Mouse (Mus musculus) MEL (cell line): ENCODE data around the gene Zfp931. TPM values are rescaled to one million over a fixed set of nuclear protein-coding genes. Genes with fewer than 3 reads are reported as not detected.

Experiments
- polyA plus RNA-seq, 2 experiments: library from polyadenylated mRNA; stranded (reverse) in 1 of 2; unstranded in 1 of 2; fragments of >175 nt in 1 of 2; fragments of >200 nt in 1 of 2; gene quantifications; 2 replicates each; pipeline versions ENCODE4 v1.2.1 to v1.2.4; 2012; ENCODE audit warnings: low replicate concordance in 2 of 2, low read depth in 1 of 2; ENCODE audit not compliant: insufficient read length in 2 of 2, insufficient read depth in 1 of 2, missing spikeins in 1 of 2
- total RNA-seq: library from RNA; depleted of rRNA; stranded (reverse); fragments of 300-350 nt; gene quantifications from 2 replicates; pipeline ENCODE4 v1.2.3, GENCODE M21; 2012; rRNA removed

The Zfp931 gene
- total and polyA plus RNA-seq, 3 experiments: 0.15 TPM; not detected in 2

Other genes with a start within 250 kb of the Zfp931 start
- 19.3 and 23.9 TPM in 2 replicates for gene Gm14325, start 238.1 kb downstream of the Zfp931 start, total RNA-seq
- 1,000 to 10,000 TPM in 1 of 2 experiments, 1 to 10 TPM in 1; 6.6 to 3,002 TPM for gene Gm14325, start 238.1 kb downstream of the Zfp931 start, polyA plus RNA-seq
- not detected in 2 replicates for gene Gm14327, start 181.4 kb downstream of the Zfp931 start, total RNA-seq
- gene Gm14327, start 181.4 kb downstream of the Zfp931 start, polyA plus RNA-seq: not detected
- gene Zfp972, start 152.9 kb downstream of the Zfp931 start, total RNA-seq: 0.23 TPM in 1 of 2 replicates, not detected in the other
- gene Zfp972, start 152.9 kb downstream of the Zfp931 start, polyA plus RNA-seq: under 1 TPM in 1 of 2 experiments, not detected in 1; 0.26 TPM
- 13.3 and 17.1 TPM in 2 replicates for gene Gm14326, start 121.2 kb downstream of the Zfp931 start, total RNA-seq
- 10 to 100 TPM in 1 of 2 experiments, not detected in 1; 10.3 TPM for gene Gm14326, start 121.2 kb downstream of the Zfp931 start, polyA plus RNA-seq
- gene Zfp971, start 55.2 kb downstream of the Zfp931 start, total RNA-seq: 46.7 and 59.7 TPM in 2 replicates
- gene Zfp971, start 55.2 kb downstream of the Zfp931 start, polyA plus RNA-seq: over 10,000 TPM in 1 of 2 experiments, 10 to 100 TPM in 1; 17.7 to 10,023 TPM
- not detected in 2 replicates for gene Phactr3, start 40.5 kb upstream of the Zfp931 start, total RNA-seq
- gene Phactr3, start 40.5 kb upstream of the Zfp931 start, polyA plus RNA-seq: not detected